Mouse (Mus musculus): Measurements from ENCODE around the gene Rnf126. TPM values are rescaled to one million over a fixed set of nuclear protein-coding genes. Genes with fewer than 3 reads are reported as not detected.

Rnf126 gene
- polyA plus RNA-seq, 1 experiment from 2014 or later: 102 TPM

DNA sequence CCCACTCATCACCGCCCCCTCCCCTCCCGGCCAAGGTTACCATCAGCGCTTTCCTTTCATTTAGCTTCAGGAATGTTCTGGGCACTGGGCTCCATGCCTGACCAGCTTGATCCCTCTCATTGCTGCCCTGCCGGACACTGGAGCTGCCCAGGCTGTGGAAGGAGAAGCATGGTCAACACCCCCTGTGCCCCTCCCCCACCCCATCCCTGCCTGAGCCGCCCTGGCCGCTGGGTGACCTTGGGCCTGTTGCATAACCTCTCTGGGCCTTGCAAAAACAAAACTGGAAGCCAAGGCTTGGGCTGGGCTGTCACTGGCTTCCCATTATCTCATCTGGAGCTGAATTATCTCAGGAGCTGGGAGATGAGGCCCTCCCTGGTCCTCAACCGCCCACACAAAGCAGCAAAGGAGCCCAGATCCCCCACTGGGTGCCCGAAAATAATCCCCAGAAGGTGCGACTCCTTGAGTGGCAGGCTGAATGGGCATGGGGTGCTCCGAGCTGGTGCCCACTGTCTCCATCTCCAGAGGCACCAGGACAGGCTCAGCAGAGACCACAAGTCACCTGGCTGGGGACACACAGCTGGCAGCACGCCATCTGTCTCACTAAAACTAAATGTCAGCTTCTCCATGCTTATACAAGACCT lies 35.7 kb upstream of the Rnf126 start:
- peak overlapping the region; percentile 2; the same call in 1 of the 2 replicates for H3K9ac ChIP-seq
- no peaks in the 10 kb centered on the region for H3K27me3 ChIP-seq
- H3K27ac ChIP-seq: peak overlapping the region; percentile 89
- H3K4me3 ChIP-seq (replicated peaks): no peak overlapping the region
- ATAC-seq (replicated peaks; ENCODE audit: low FRiP score): peak; percentile 47
- peak overlapping the region; percentile 20; the same call in 1 of the 2 replicates for H3K4me2 ChIP-seq
- WGBS: 30% methylated on average over 11 of the region's 11 CpGs
- no peaks in the 10 kb centered on the region for H3K9me3 ChIP-seq (replicated peaks)
- peaks cover 92% of the 10 kb centered on the region for H3K4me1 ChIP-seq
- peaks cover 8% of the 10 kb centered on the region; the same call in 1 of the 2 replicates for H3K36me3 ChIP-seq

- WGBS: 32% methylated on average over 3 of the region's 3 CpGs
- Histone ChIP-seq H3K4me2 (peak overlapping the region; percentile 20; the same call in 1 of the 2 replicates), H3K36me3 (0 out of 2 replicates have a peak, but pooled peaks cover 3% of the 10 kb centered on the region), H3K9me3 (replicated peaks) (no peaks in the 10 kb centered on the region), H3K27ac (peak overlapping the region; percentile 89), H3K4me1 (peaks cover 92% of the 10 kb centered on the region), H3K27me3 (no peaks in the 10 kb centered on the region), H3K4me3 (replicated peaks) (no peak overlapping the region), H3K9ac (no peak overlapping the region)
- ATAC-seq (replicated peaks; ENCODE audit: low FRiP score): 0 out of 2 replicates have a peak, but pooled peaks have one; percentile 19
Measured at GRCm38 (mm10) chr10:79801837-79802236, 35.1 kb upstream of the Rnf126 start.

GRCm38 (mm10) chr10:79800508-79800907 lies 33.8 kb upstream of the Rnf126 start:
- WGBS: 65% methylated on average over 11 of the region's 11 CpGs
- Histone ChIP-seq H3K4me1 (peaks cover 88% of the 10 kb centered on the region), H3K27me3 (no peaks in the 10 kb centered on the region), H3K27ac (peak overlapping the region; percentile 43; the same call in 1 of the 2 replicates), H3K4me2 (no peak overlapping the region), H3K9me3 (replicated peaks) (no peaks in the 10 kb centered on the region), H3K4me3 (replicated peaks) (no peak overlapping the region), H3K36me3 (0 out of 2 replicates have a peak, but pooled peaks cover 3% of the 10 kb centered on the region), H3K9ac (no peak overlapping the region)
- ATAC-seq (replicated peaks; ENCODE audit: low FRiP score): no peak

DNA sequence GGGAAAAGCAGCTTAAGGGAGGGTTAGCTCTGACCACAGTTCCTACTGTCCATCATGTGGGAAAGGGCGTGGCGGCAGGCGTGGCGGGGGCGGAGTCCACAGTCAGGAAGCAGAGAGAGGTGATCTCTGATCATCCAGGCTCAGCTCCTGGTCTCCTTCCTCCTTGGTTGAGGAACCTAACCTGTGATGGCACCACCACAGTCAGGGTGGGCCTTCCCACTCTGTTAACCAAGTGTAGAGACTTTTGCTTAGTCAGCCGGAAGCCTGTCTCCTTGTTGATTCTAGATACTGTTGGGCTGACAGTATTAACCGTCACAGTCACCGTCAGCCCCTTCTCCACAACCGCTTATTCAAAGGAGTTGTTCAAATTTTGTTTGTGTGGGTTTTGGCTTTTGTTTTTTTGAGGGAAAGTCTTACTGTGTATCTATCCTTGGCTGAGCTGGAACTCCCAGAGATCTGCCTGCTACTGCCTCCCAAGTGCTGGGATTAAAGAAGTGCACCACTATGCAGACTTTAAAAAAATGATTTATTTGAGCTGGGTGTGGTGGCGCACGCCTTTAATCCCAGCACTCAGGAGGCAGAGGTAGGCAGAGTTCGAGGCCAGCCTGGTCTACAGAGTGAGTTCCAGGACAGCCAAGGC lies 31.7 kb upstream of the Rnf126 start:
- Histone ChIP-seq H3K9me3 (replicated peaks) (no peaks in the 10 kb centered on the region), H3K9ac (no peak overlapping the region), H3K4me3 (replicated peaks) (no peak overlapping the region), H3K27me3 (no peaks in the 10 kb centered on the region), H3K4me1 (peaks cover 83% of the 10 kb centered on the region), H3K27ac (peak overlapping the region; percentile 52), H3K4me2 (no peak overlapping the region), H3K36me3 (0 out of 2 replicates have a peak, but pooled peaks cover 3% of the 10 kb centered on the region)
- no peak for ATAC-seq (replicated peaks; ENCODE audit: low FRiP score)
- 73% methylated on average over 12 of the region's 12 CpGs for WGBS

GRCm38 (mm10) chr10:79797326-79797725 lies 30.6 kb upstream of the Rnf126 start:
- Histone ChIP-seq H3K9me3 (replicated peaks) (no peaks in the 10 kb centered on the region), H3K4me3 (replicated peaks) (no peak overlapping the region), H3K36me3 (0 out of 2 replicates have a peak, but pooled peaks cover 3% of the 10 kb centered on the region), H3K27me3 (no peaks in the 10 kb centered on the region), H3K27ac (peak overlapping the region; percentile 19; the same call in 1 of the 2 replicates), H3K4me2 (no peak overlapping the region), H3K4me1 (peaks cover 77% of the 10 kb centered on the region), H3K9ac (no peak overlapping the region)
- ATAC-seq (replicated peaks; ENCODE audit: low FRiP score): no peak
- WGBS: 40% methylated on average over 15 of the region's 15 CpGs

GRCm38 (mm10) chr10:79795905-79796304 lies 29.2 kb upstream of the Rnf126 start:
- Histone ChIP-seq H3K4me2 (no peak overlapping the region), H3K36me3 (0 out of 2 replicates have a peak, but pooled peaks cover 1% of the 10 kb centered on the region), H3K27me3 (no peaks in the 10 kb centered on the region), H3K4me1 (peaks cover 62% of the 10 kb centered on the region), H3K27ac (no peak overlapping the region), H3K4me3 (replicated peaks) (no peak overlapping the region), H3K9me3 (replicated peaks) (no peaks in the 10 kb centered on the region), H3K9ac (no peak overlapping the region)
- 93% methylated on average over 3 of the region's 3 CpGs for WGBS
- ATAC-seq (replicated peaks; ENCODE audit: low FRiP score): no peak

DNA sequence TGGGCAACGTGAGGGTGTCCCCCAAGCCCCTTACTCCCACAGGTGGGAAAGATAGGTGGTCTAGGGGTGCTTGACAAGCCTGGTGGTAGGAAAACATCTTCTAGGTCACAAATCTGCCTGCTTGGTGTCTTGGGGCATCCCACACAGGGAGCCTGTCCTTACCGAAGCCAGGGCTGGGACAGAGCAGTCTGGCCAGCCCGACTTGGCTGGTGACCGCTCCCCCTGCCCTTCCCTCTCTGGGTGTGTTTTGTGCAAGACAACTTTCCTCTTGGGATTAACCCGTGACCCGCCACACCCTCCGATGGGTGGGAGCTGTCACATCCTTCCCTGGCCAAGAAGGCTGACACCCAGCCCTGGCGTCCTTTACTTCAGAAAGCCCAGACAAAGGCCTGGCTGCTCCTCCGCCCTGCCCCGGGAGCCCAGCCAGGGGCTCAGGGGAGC lies 27.8 kb upstream of the Rnf126 start:
- H3K27ac ChIP-seq: peak overlapping the region; percentile 94
- H3K27me3 ChIP-seq: no peaks in the 10 kb centered on the region
- ATAC-seq (replicated peaks; ENCODE audit: low FRiP score): peak; percentile 65
- WGBS: 6% methylated on average over 10 of the region's 10 CpGs
- H3K9me3 ChIP-seq (replicated peaks): no peaks in the 10 kb centered on the region
- H3K9ac ChIP-seq: peak overlapping the region; percentile 93
- peak overlapping the region; percentile 97 for H3K4me3 ChIP-seq (replicated peaks)
- no peaks in the 10 kb centered on the region for H3K36me3 ChIP-seq
- peaks cover 53% of the 10 kb centered on the region for H3K4me1 ChIP-seq
- H3K4me2 ChIP-seq: peak overlapping the region; percentile 88

GRCm38 (mm10) chr10:79793738-79794490 lies 27.2 kb upstream of the Rnf126 start:
- H3K4me1 ChIP-seq: peaks cover 50% of the 10 kb centered on the region
- H3K4me3 ChIP-seq (replicated peaks): peak overlapping the region; percentile 97
- peak; percentile 21; the same call in 1 of the 2 replicates for ATAC-seq (replicated peaks; ENCODE audit: low FRiP score)
- H3K9ac ChIP-seq: peak overlapping the region; percentile 93
- peak overlapping the region; percentile 88 for H3K4me2 ChIP-seq
- WGBS: under 1% methylated on average over 27 of the region's 38 CpGs
- no peaks in the 10 kb centered on the region for H3K27me3 ChIP-seq
- H3K27ac ChIP-seq: peak overlapping the region; percentile 94
- H3K9me3 ChIP-seq (replicated peaks): no peaks in the 10 kb centered on the region
- no peaks in the 10 kb centered on the region for H3K36me3 ChIP-seq

- 5% methylated on average over 45 of the region's 51 CpGs for WGBS
- Histone ChIP-seq H3K9me3 (replicated peaks) (no peaks in the 10 kb centered on the region), H3K4me1 (peaks cover 43% of the 10 kb centered on the region), H3K4me2 (peak within 1 kb of the TSS; percentile 88), H3K27ac (peak within 1 kb of the TSS; percentile 94), H3K36me3 (no peaks in the 10 kb centered on the region), H3K27me3 (no peaks in the 10 kb centered on the region), H3K4me3 (replicated peaks) (peak within 1 kb of the TSS; percentile 97), H3K9ac (peak within 1 kb of the TSS; percentile 93)
- peak; percentile 65 for ATAC-seq (replicated peaks; ENCODE audit: low FRiP score)
Measured at GRCm38 (mm10) chr10:79793051-79793737, 26.4 kb upstream of the Rnf126 start, which contains the start of gene Palm. TSS of gene Palm (plus strand) at chr10:79793572.

DNA sequence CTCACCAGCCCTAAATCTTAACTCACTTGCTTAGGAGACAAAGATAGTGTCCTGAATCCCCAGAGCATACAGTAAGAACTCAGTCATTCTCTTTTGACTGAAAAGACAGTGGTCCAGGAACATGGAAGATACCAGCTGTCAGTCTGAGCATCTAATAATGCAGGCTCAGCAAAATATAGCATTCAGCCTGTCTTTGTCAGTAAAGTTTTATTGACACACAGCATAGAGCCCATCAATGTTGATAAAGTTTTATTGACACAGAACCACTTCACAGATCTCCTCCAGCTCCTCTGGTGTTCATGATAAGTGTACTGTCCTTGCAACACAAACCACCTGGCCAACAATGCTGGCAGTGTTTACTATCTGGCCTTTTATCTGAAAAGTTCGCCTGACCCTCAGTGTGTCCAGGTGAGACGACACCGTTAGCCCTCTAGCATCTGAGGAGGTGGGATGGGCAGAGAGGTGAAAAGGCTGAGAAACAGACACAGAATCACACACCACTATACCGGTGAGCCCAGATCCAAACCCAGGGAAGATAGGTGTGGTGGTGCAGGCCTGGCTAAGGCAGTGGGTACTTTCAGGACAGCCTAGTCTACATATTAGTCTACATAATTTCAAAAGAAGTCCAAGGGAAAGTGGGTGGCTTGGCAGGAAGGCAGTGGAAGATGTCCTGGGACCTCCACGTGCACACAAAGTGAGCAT lies 25.7 kb upstream of the Rnf126 start:
- WGBS: 80% methylated on average over 5 of the region's 5 CpGs
- H3K9ac ChIP-seq: no peak overlapping the region
- ATAC-seq (replicated peaks; ENCODE audit: low FRiP score): no peak
- H3K4me3 ChIP-seq (replicated peaks): no peak overlapping the region
- no peak overlapping the region for H3K4me2 ChIP-seq
- no peaks in the 10 kb centered on the region for H3K27me3 ChIP-seq
- peaks cover 36% of the 10 kb centered on the region for H3K4me1 ChIP-seq
- no peaks in the 10 kb centered on the region for H3K9me3 ChIP-seq (replicated peaks)
- H3K27ac ChIP-seq: peak overlapping the region; percentile 94
- H3K36me3 ChIP-seq: no peaks in the 10 kb centered on the region

DNA sequence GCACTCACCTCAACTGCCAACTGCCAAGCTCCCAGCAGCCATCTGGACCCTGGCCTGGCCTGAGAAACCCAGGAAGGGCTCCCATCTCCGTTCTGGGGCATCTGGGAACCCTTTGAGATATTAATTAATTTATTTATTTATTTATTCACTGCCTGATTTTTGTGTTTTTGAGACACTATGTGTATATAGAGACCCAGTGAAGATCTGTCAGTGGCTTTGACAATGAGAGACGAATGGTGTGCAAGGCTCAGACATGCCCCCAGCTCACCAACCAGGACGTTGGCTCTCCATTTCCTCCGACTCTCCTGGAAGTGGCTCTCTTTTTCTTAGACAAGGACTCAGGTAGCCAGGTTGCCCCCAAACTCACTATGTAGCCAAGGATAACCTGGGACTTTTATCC lies 24.1 kb upstream of the Rnf126 start, which contains the start of gene Prss57:
Prss57 (minus strand) TSS at position 101 of the 400 bp plus-strand sequence.
- no peak for ATAC-seq (replicated peaks; ENCODE audit: low FRiP score)
- H3K27me3 ChIP-seq: no peaks in the 10 kb centered on the region
- no peaks in the 10 kb centered on the region for H3K36me3 ChIP-seq
- H3K27ac ChIP-seq: no peak within 1 kb of the TSS
- H3K4me1 ChIP-seq: peaks cover 22% of the 10 kb centered on the region
- no peak within 1 kb of the TSS for H3K4me2 ChIP-seq
- no peak within 1 kb of the TSS for H3K4me3 ChIP-seq (replicated peaks)
- H3K9me3 ChIP-seq (replicated peaks): no peaks in the 10 kb centered on the region
- 88% methylated on average over 4 of the region's 4 CpGs for WGBS
- no peak within 1 kb of the TSS for H3K9ac ChIP-seq

Data from kidney, embryonic 15.5 days (tissue).